Mouse (Mus musculus) CD4-positive, CD25-positive, alpha-beta regulatory T cell, adult 2 months (primary cell): ENCODE measurements around the gene Ppp1r36.
A peak's percentile ranks its signal among the peaks of the same experiment; 100 is the strongest.
"Not testable (repeated sequence)": the region's sequence is repeated elsewhere in the genome, so short reads cannot be mapped to it uniquely, and the experiment has no call there.

Source experiments
- DNase-seq: peaks from one replicate; pipeline ENCODE4 v3.0.0-alpha.2; 2012; ENCODE audit warnings: low read depth, low spot score

Gene Ppp1r36

DNA sequence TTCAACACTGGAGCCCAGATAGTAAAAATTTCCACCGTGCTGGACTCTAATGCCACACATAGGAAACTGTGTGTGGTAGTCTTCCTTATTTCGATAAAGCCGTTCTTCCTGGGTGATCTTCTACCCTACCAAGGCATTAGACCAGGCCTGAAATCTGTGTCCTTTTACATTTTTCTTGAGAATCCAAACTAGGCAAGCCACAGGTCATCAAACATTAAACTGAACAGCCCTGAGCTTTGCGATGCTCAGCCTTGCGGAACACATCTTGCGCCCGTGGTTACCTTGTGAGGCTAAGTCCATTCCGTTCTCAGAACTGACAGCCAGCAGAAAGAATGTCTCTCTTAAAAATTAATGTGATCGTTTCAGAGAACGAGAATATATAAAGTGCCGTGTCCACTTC is 28.9 kb downstream of the Ppp1r36 start:
- no peak for DNase-seq

DNA sequence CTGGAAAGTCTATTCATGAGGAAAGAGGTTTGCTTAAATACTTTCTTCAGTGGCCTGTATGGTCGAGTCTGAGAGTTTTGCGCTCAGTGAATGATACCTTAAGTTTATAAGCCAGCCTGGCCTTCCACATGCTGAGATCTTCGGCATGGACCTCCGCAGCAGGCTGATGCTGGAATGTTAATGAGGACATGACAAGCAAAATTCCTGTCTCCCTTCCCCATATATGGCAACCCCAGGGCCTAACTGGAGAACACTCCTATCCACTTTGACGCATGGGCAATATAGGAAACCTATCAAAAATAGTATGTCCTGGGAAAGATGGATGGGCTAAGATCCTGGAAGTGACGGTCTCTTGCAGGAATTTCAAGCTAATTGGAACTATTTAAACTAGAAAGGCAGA is 30.8 kb downstream of the Ppp1r36 start:
- DNase-seq: no peak

GRCm38 (mm10) chr12:76452203-76452602 is 34.9 kb downstream of the Ppp1r36 start:
- DNase-seq: no peak

- DNase-seq: not testable (repeated sequence)
These were observed 41.1 kb downstream of the Ppp1r36 start for GRCm38 (mm10) chr12:76458445-76458844.

- no peak for DNase-seq
These were observed 41.7 kb downstream of the Ppp1r36 start for GRCm38 (mm10) chr12:76459032-76459431.

GRCm38 (mm10) chr12:76463391-76463790 is 46.1 kb downstream of the Ppp1r36 start:
- DNase-seq: no peak

GRCm38 (mm10) chr12:76464651-76465252 is 47.4 kb downstream of the Ppp1r36 start:
- no peak for DNase-seq

- DNase-seq: no peak
These were observed 49.3 kb downstream of the Ppp1r36 start for GRCm38 (mm10) chr12:76466651-76467050.

GRCm38 (mm10) chr12:76467256-76467655 is 49.9 kb downstream of the Ppp1r36 start:
- DNase-seq: no peak

DNA sequence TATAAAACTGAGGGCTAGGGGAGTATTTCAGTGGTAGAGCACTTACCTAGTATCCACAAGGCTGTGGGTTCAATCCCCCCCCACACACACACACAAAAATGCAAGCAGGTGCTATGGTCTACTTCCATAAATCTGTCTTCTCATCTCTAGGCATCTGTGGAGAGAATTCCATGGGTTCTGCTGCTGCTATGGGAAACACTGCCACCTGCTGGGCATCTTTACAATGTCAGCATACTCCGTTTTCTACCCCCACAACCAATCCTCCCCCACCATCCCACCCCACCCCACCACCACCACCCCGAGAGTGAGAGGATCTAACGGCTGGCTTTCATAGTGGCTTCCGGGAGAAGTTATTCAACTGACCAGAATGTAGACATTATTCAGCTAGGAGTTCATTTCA is 54.7 kb downstream of the Ppp1r36 start:
- peak; percentile 78 for DNase-seq

DNA sequence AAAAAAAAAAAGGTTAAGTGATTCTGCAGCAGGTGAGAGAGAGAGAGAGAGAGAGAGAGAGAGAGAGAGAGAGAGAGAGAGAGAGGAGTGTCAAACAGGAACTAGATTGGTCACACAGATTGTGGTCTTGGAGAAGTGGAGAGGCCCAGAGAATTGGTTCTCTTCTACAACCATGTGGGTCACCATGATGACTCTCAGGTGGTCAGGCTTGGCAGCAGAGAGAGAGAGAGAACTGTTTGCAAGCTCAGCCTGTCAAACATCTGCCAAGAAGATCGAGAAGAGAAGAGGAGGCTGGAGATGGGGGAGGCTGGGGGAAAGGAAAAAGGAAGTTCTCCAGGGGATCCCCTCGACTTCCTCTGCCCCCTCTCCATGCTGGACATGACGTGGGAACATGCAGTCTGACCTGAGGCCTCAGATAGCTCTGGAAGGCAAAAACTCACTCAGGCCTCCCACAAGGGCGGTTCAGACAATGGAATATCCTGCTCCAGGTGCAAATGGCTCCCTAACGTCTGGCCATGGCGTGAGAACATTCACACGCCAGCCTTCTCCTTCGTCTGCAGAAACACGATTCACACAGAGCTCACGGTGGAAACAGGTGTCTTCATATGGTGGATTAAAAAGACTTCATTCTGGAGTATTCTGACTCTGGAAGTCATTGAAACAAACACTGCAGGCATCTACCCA is 56.4 kb downstream of the Ppp1r36 start:
- no peak for DNase-seq

DNA sequence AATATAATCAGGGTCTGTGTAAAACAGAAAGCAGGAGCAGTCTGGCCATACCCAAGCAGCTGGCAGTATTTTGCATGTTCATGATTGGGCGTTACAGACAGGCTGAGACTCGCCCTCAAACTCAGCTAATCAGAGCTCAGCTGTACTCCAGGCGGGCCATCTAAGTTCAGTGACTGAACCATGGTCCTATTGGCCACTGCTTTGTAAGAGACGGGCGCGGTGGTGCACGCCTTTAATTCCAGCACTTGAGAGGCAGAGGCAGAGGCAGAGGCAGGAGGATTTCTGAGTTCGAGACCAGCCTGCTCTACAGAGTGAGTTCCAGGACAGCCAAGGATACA is 56.9 kb downstream of the Ppp1r36 start:
- no peak for DNase-seq

GRCm38 (mm10) chr12:76474802-76475201 is 57.5 kb downstream of the Ppp1r36 start:
- DNase-seq: no peak

- no peak for DNase-seq
These were observed 58.8 kb downstream of the Ppp1r36 start for GRCm38 (mm10) chr12:76476146-76476545.

- DNase-seq: no peak
These were observed 61.1 kb downstream of the Ppp1r36 start for GRCm38 (mm10) chr12:76478309-76479023.

DNA sequence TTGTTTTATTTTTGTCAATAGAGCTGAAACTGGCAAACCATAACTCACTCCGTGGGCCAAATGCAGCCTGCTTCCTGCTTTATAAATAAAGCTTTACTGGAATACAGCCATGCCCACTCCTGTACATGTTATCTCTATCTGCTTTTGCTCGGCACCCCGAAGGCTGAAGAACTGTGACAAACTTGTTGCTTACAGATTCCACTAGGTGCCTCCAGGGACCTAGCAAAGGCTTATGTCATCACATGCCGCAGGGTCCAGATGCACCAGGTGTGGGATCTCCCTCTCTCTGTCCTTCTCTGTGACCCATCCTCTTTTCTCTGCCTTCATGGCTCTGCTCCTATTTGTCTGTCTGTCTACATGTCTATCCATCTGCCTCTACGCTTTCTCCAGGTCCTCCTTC is 61.8 kb downstream of the Ppp1r36 start:
- DNase-seq: no peak

DNA sequence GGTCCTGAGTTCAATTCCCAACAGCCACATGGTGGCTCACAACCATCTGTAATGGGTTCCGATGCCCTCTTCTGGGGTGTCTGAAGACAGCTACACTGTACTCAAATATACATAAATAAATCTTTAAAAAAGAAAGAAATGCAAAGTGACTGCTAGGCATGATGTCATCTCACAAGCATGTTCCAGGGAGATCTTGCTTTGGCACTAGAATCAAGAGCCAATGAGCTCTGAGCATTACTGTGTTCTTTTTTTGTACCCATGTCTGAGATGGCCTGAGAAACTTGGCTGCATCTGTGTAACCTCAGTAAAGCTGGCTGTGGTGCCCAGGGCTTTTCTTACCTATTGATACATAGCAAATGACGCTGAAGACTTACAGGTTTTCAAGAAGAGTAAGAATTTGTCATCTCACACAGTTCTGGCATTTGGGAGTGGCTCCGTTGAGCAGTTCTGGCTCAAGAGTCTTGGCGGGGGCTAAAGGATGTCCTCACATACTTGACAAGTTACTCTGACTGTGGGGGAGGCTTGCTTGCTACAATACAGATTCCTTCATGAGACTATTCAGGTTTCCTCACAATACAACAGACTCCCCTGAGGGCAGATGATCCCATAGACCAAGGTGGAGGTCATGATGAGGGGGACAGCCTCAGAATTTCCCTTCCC is 62.6 kb downstream of the Ppp1r36 start:
- DNase-seq: no peak

GRCm38 (mm10) chr12:76482446-76482845 is 65.1 kb downstream of the Ppp1r36 start:
- no peak for DNase-seq

GRCm38 (mm10) chr12:76482948-76483347 is 65.6 kb downstream of the Ppp1r36 start:
- no peak for DNase-seq

- no peak for DNase-seq
These were observed 67.5 kb downstream of the Ppp1r36 start for GRCm38 (mm10) chr12:76484881-76485280.

GRCm38 (mm10) chr12:76485381-76485780 is 68.0 kb downstream of the Ppp1r36 start:
- DNase-seq: no peak

DNA sequence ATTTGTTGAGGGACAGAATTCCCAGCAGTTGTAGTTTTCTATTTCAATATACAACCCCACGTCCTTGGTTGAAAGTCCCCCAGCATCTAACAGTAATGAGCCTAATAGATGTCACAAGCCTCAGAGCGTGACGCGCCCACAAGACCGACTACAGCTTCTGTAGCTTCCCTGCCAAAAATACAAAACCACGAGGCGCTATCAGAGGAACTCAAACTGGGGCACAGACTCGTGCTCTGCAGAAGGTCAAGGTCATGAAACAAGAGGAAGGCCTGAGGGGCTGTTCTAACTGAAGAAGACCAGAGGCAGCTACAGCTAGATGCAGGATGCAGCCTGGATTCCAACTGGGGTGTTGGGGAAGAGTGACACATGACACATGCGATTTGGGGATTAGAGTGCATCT is 69.6 kb downstream of the Ppp1r36 start:
- no peak for DNase-seq
